Mouse (Mus musculus) hindbrain, embryonic 14.5 days (tissue): Measurements from ENCODE around the gene Plekha4. TPM values are rescaled to one million over a fixed set of nuclear protein-coding genes. Genes with fewer than 3 reads are reported as not detected.

ENCODE experiments used
- ATAC-seq: fragments of 200-750 bp; cut with Nextera tagmentation; 2 replicates; pipeline ENCODE4 v1.8.0; 2017; ENCODE audit warnings: moderate number of reproducible peaks, mild to moderate bottlenecking, moderate TSS enrichment, moderate library complexity; ENCODE audit not compliant: low FRiP score
- DNase-seq: peaks from one replicate; pipeline ENCODE4 v3.0.0-alpha.2; 2015; ENCODE audit warnings: low spot score
- H3K27ac ChIP-seq: fragments of 300-500 bp; sonication (generic); 2 replicates; pipeline ENCODE4 v1.5.1; 2014; ENCODE audit warnings: mild to moderate bottlenecking, moderate library complexity
- H3K27me3 ChIP-seq: fragments of 300-500 bp; sonication (generic); 2 replicates; pipeline ENCODE4 v1.6.1; 2014; ENCODE audit warnings: mild to moderate bottlenecking, low read length, mixed read lengths; ENCODE audit not compliant: control insufficient read depth, insufficient read depth
- H3K36me3 ChIP-seq: fragments of 300-500 bp; sonication (generic); replicated peaks from 2 replicates; pipeline ENCODE4 v1.6.1; 2014; ENCODE audit not compliant: control insufficient read depth, insufficient read depth
- H3K4me1 ChIP-seq: fragments of 300-500 bp; sonication (generic); replicated peaks from 2 replicates; pipeline ENCODE4 v1.6.1; 2014; ENCODE audit warnings: antibody characterized with exemption, low read length, mixed read lengths; ENCODE audit not compliant: control insufficient read depth, insufficient read depth
- H3K4me2 ChIP-seq: fragments of 300-500 bp; sonication (generic); replicated peaks from 2 replicates; pipeline ENCODE4 v1.6.1; 2014; ENCODE audit warnings: mild to moderate bottlenecking, moderate library complexity
- H3K4me3 ChIP-seq: fragments of 300-500 bp; sonication (generic); replicated peaks from 2 replicates; pipeline ENCODE4 v1.5.1; 2014; ENCODE audit warnings: mild to moderate bottlenecking, low read length
- H3K9ac ChIP-seq: fragments of 300-500 bp; sonication (generic); 2 replicates; pipeline ENCODE4 v1.6.1; 2014
- H3K9me3 ChIP-seq: fragments of 300-500 bp; sonication (generic); 2 replicates; pipeline ENCODE4 v1.6.1; 2016; ENCODE audit warnings: low read length; ENCODE audit not compliant: control insufficient read depth
- WGBS: fragments of 180-500 bp; shearing (Covaris S2); extraction: QIAGEN DNeasy Blood & Tissue Kit; methylation state at CpG from one replicate; pipeline ENCODE4 v1.1.7; 2014; 5-methylcytosine and 5-hydroxymethylcytosine counted together
- polyA plus RNA-seq: library from polyadenylated mRNA; unstranded; fragments of >200 nt; fragmentation: Nextera tagmentation; extraction: Ambion mirVana; gene quantifications from 2 replicates; pipeline ENCODE4 v1.2.1, GENCODE M21; 2014

Gene Plekha4
- polyA plus RNA-seq, 1 experiment from 2014 or later, result 2.3 TPM

GRCm38 (mm10) chr7:45560241-45560640 is 34.1 kb downstream of the Plekha4 start:
- Histone ChIP-seq H3K36me3 (no peaks in the 10 kb centered on the region), H3K9ac (no peak overlapping the region), H3K4me2 (no peak overlapping the region), H3K27me3 (no peaks in the 10 kb centered on the region), H3K4me3 (no peak overlapping the region), H3K4me1 (0 out of 2 replicates have a peak, but pooled peaks cover 2% of the 10 kb centered on the region), H3K9me3 (no peaks in the 10 kb centered on the region), H3K27ac (no peak overlapping the region)
- DNase-seq (no peak), ATAC-seq (no peak)
- 81% methylated on average over 7 of the region's 7 CpGs for WGBS

GRCm38 (mm10) chr7:45560843-45561623 is 34.9 kb downstream of the Plekha4 start:
- Histone ChIP-seq H3K27ac (no peak overlapping the region), H3K4me1 (0 out of 2 replicates have a peak, but pooled peaks cover 2% of the 10 kb centered on the region), H3K4me3 (no peak overlapping the region), H3K9me3 (no peaks in the 10 kb centered on the region), H3K36me3 (no peaks in the 10 kb centered on the region), H3K27me3 (no peaks in the 10 kb centered on the region), H3K9ac (no peak overlapping the region), H3K4me2 (peak overlapping the region; percentile 30; the same call in 1 of the 2 replicates)
- 31% methylated on average over 17 of the region's 17 CpGs for WGBS
- DNase-seq, result peak; percentile 84
- ATAC-seq, result peak; percentile 55; the same call in 1 of the 2 replicates

- no peak overlapping the region for H3K4me2 ChIP-seq
Measured at GRCm38 (mm10) chr7:45561624-45562520, 35.7 kb downstream of the Plekha4 start.

GRCm38 (mm10) chr7:45564811-45565210 is 38.7 kb downstream of the Plekha4 start:
- H3K4me2 ChIP-seq, result no peak overlapping the region
- DNase-seq, result no peak
- 79% methylated on average over 2 of the region's 2 CpGs for WGBS
- no peak overlapping the region for H3K27ac ChIP-seq
- no peak overlapping the region for H3K4me3 ChIP-seq
- no peaks in the 10 kb centered on the region for H3K9me3 ChIP-seq
- peaks cover 9% of the 10 kb centered on the region for H3K4me1 ChIP-seq
- H3K36me3 ChIP-seq, result no peaks in the 10 kb centered on the region
- H3K9ac ChIP-seq, result no peak overlapping the region
- ATAC-seq, result no peak
- no peaks in the 10 kb centered on the region for H3K27me3 ChIP-seq

More at GRCm38 (mm10) chr7:45561624-45562520, 35.7 kb downstream of the Plekha4 start:
- Histone ChIP-seq H3K4me3 (no peak overlapping the region), H3K9ac (no peak overlapping the region), H3K4me1 (0 out of 2 replicates have a peak, but pooled peaks cover 2% of the 10 kb centered on the region), H3K36me3 (no peaks in the 10 kb centered on the region), H3K27ac (no peak overlapping the region), H3K27me3 (no peaks in the 10 kb centered on the region), H3K9me3 (no peaks in the 10 kb centered on the region)
- no peak for ATAC-seq
- 55% methylated on average over 12 of the region's 12 CpGs for WGBS
- DNase-seq, result no peak

- Histone ChIP-seq H3K27me3 (no peaks in the 10 kb centered on the region), H3K27ac (no peak overlapping the region), H3K9me3 (no peaks in the 10 kb centered on the region), H3K9ac (no peak overlapping the region), H3K4me3 (no peak overlapping the region), H3K36me3 (no peaks in the 10 kb centered on the region), H3K4me2 (no peak overlapping the region), H3K4me1 (peaks cover 9% of the 10 kb centered on the region)
- WGBS, result 88% methylated on average over 9 of the region's 9 CpGs
- ATAC-seq, result no peak
- no peak for DNase-seq
Measured at GRCm38 (mm10) chr7:45565446-45565845, 39.3 kb downstream of the Plekha4 start.

- Histone ChIP-seq H3K27ac (peak overlapping the region; percentile 68), H3K9me3 (no peaks in the 10 kb centered on the region), H3K27me3 (no peaks in the 10 kb centered on the region), H3K4me1 (peaks cover 22% of the 10 kb centered on the region), H3K36me3 (no peaks in the 10 kb centered on the region), H3K4me3 (no peak overlapping the region), H3K4me2 (peak overlapping the region; percentile 75), H3K9ac (peak overlapping the region; percentile 26; the same call in 1 of the 2 replicates)
- DNase-seq, result no peak
- 81% methylated on average over 8 of the region's 8 CpGs for WGBS
- ATAC-seq, result no peak
Measured at GRCm38 (mm10) chr7:45567112-45567779, 41.1 kb downstream of the Plekha4 start.

GRCm38 (mm10) chr7:45567780-45568516 is 41.8 kb downstream of the Plekha4 start:
- DNase-seq (peak; percentile 84), ATAC-seq (peak; percentile 94)
- no peaks in the 10 kb centered on the region for H3K27me3 ChIP-seq
- peak overlapping the region; percentile 75 for H3K4me2 ChIP-seq
- H3K4me1 ChIP-seq, result peaks cover 22% of the 10 kb centered on the region
- no peaks in the 10 kb centered on the region for H3K36me3 ChIP-seq
- H3K9ac ChIP-seq, result peak overlapping the region; percentile 26
- H3K9me3 ChIP-seq, result no peaks in the 10 kb centered on the region
- peak overlapping the region; percentile 37 for H3K4me3 ChIP-seq
- 2% methylated on average over 24 of the region's 24 CpGs for WGBS
- peak overlapping the region; percentile 68 for H3K27ac ChIP-seq

- Histone ChIP-seq H3K27me3 (no peaks in the 10 kb centered on the region), H3K4me3 (peak overlapping the region; percentile 37), H3K36me3 (no peaks in the 10 kb centered on the region), H3K9me3 (no peaks in the 10 kb centered on the region), H3K4me2 (peak overlapping the region; percentile 75), H3K9ac (peak overlapping the region; percentile 26; the same call in 1 of the 2 replicates), H3K4me1 (peaks cover 22% of the 10 kb centered on the region), H3K27ac (peak overlapping the region; percentile 68)
- ATAC-seq (no peak), DNase-seq (no peak)
- 83% methylated on average over 10 of the region's 10 CpGs for WGBS
Measured at GRCm38 (mm10) chr7:45568601-45569473, 42.7 kb downstream of the Plekha4 start.
